Mouse (Mus musculus) embryonic facial prominence, embryonic 11.5 days (tissue): ENCODE measurements at regions not wholly inside any gene's neighbourhood (a gene's known extent, or its start where the extent isn't known, plus 50 kb on each side); places are given as distances from the start of the nearest gene placed in this dataset.

Experiments
- ATAC-seq: fragments of 200-750 bp; cut with Nextera tagmentation; replicated peaks from 2 replicates; pipeline ENCODE4 v1.8.0; 2017; ENCODE audit warnings: low read depth; ENCODE audit not compliant: insufficient number of reproducible peaks, low FRiP score, low TSS enrichment
- DNase-seq: peaks from one replicate; pipeline ENCODE4 v3.0.0-alpha.2; 2015; ENCODE audit warnings: low spot score
- H3K27ac ChIP-seq: fragments of 300-500 bp; sonication (generic); replicated peaks from 2 replicates; pipeline ENCODE4 v1.5.1; 2014; ENCODE audit warnings: mild to moderate bottlenecking, low read depth, low read length, control low read depth
- H3K27me3 ChIP-seq: fragments of 300-500 bp; sonication (generic); 2 replicates; pipeline ENCODE4 v1.6.1; 2014; ENCODE audit warnings: mild to moderate bottlenecking, low read length, moderate library complexity, mixed read lengths; ENCODE audit not compliant: control insufficient read depth, insufficient read depth
- H3K36me3 ChIP-seq: fragments of 300-500 bp; sonication (generic); replicated peaks from 2 replicates; pipeline ENCODE4 v1.6.1; 2014; ENCODE audit warnings: low read depth, mild to moderate bottlenecking, low read length, moderate library complexity, mixed read lengths; ENCODE audit not compliant: control insufficient read depth, insufficient read depth
- H3K4me1 ChIP-seq: fragments of 300-500 bp; sonication (generic); 2 replicates; pipeline ENCODE4 v1.6.1; 2014; ENCODE audit warnings: low read length, mixed read lengths; ENCODE audit not compliant: control insufficient read depth, insufficient read depth
- H3K4me2 ChIP-seq: fragments of 300-500 bp; sonication (generic); 2 replicates; pipeline ENCODE4 v1.6.1; 2014; ENCODE audit warnings: low read depth, mild to moderate bottlenecking, control low read depth, low read length, moderate library complexity
- H3K4me3 ChIP-seq: fragments of 300-500 bp; sonication (generic); 2 replicates; pipeline ENCODE4 v1.5.1; 2014; ENCODE audit warnings: low read depth, low read length, control low read depth
- H3K9ac ChIP-seq: fragments of 300-500 bp; sonication (generic); replicated peaks from 2 replicates; pipeline ENCODE4 v1.6.1; 2014; ENCODE audit warnings: mild to moderate bottlenecking, control low read depth, low read length
- H3K9me3 ChIP-seq: fragments of 300-500 bp; sonication (generic); replicated peaks from 2 replicates; pipeline ENCODE4 v1.6.1; 2016; ENCODE audit warnings: mild to moderate bottlenecking, low read length, inconsistent platforms, mixed read lengths; ENCODE audit not compliant: control insufficient read depth
- WGBS: fragments of 180-500 bp; shearing (Covaris S2); extraction: QIAGEN DNeasy Blood & Tissue Kit; methylation state at CpG from one replicate; pipeline ENCODE4 v1.1.7; 2014; 5-methylcytosine and 5-hydroxymethylcytosine counted together

DNA sequence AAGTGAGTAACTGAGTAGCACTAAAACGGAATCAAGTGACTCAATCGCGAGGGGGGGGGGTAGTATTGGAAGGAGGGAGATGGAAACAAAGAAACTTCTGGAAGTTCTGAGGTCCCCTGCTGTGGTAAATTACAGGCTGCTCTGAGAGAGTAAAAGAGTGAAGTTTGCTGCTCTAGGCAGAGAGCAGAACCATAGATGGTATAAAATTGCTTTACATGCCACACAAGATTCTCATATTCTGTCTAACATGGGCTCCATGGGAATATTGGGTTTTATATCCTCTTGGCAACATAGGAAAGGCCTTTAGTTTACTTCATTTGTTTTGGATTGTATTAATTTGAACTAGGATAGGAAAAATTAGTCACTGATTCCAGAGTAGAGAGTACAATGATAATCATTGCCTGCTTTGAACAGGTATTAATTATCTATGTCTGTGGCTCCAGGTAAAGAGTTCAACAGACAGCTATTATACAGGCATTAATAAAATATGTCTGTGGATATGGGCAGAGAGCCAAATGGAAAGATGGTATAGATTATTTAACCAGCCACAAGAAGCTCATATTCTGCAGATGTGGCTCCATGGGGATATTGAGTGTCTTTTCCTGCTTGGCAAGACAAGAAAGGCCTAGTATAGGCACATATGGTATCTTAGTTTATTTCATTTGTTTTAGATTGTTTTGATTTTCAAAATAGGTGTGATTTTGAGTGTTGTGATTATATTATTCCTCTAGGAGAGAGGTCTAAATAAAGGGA is 729.7 kb upstream of the Large1 start:
- Histone ChIP-seq H3K4me1 (no peaks in the 10 kb centered on the region), H3K27me3 (no peaks in the 10 kb centered on the region), H3K4me3 (no peak overlapping the region), H3K4me2 (no peak overlapping the region), H3K27ac (no peak overlapping the region), H3K9ac (no peak overlapping the region), H3K36me3 (no peaks in the 10 kb centered on the region), H3K9me3 (no peaks in the 10 kb centered on the region)
- 88% methylated on average over 3 of the region's 3 CpGs for WGBS
- ATAC-seq (no peak), DNase-seq (peak; percentile 9)

GRCm38 (mm10) chr8:74073865-74074264 is 720.5 kb upstream of the Large1 start:
- no peaks in the 10 kb centered on the region for H3K27me3 ChIP-seq
- no peak overlapping the region for H3K27ac ChIP-seq
- 71% methylated on average over 3 of the region's 3 CpGs for WGBS
- H3K4me1 ChIP-seq, result no peaks in the 10 kb centered on the region
- H3K9ac ChIP-seq, result no peak overlapping the region
- H3K4me3 ChIP-seq, result no peak overlapping the region
- H3K4me2 ChIP-seq, result no peak overlapping the region
- DNase-seq (no peak), ATAC-seq (no peak)
- H3K9me3 ChIP-seq, result no peaks in the 10 kb centered on the region
- no peaks in the 10 kb centered on the region for H3K36me3 ChIP-seq

DNA sequence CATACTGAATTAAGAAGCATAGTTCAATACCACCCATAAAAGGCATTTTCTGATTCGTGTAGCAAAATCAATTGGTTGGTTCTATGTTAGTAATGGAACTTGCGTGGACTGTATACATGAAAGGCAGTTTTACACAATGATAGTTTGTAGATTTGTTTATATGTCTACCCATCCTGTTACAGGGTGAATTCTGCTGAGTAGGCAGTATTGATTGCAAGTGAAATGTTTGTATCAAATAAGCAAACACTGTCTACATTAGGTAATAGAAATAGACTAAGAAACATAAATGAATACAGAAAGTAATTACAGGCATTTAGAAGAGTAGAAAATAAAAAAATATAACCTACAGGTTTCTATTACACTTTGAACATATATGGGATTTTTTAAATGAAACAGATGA is 718.1 kb upstream of the Large1 start:
- Histone ChIP-seq H3K9me3 (no peaks in the 10 kb centered on the region), H3K9ac (no peak overlapping the region), H3K4me3 (no peak overlapping the region), H3K4me2 (no peak overlapping the region), H3K27ac (no peak overlapping the region), H3K36me3 (no peaks in the 10 kb centered on the region), H3K4me1 (no peaks in the 10 kb centered on the region), H3K27me3 (no peaks in the 10 kb centered on the region)
- WGBS, result 87% methylated on average over 2 of the region's 2 CpGs
- ATAC-seq (no peak), DNase-seq (no peak)
